Mouse (Mus musculus) heart, postnatal 10 days (tissue): ENCODE measurements at regions not wholly inside any gene's neighbourhood (a gene's known extent, or its start where the extent isn't known, plus 50 kb on each side); places are given as distances from the start of the nearest gene placed in this dataset.

Experiments
- DNase-seq, 2 experiments: peaks; one replicate each; pipeline ENCODE4 v3.0.0; 2021
- intact Hi-C: fragments of 180-260 bp; cut with DNase I; formaldehyde crosslinking; loops from one replicate; pipeline ENCODE4 v1.15.1; 2025

- intact Hi-C loops = no loop called here
Measured at GRCm38 (mm10) chr19:44626261-44626660, 63.6 kb downstream of the Hif1an start.

GRCm38 (mm10) chr19:44629705-44630104 lies 67.1 kb downstream of the Hif1an start:
- no peak for DNase-seq
- intact Hi-C loops = no loop called here

More at GRCm38 (mm10) chr19:44626261-44626660, 63.6 kb downstream of the Hif1an start:
- no peak for DNase-seq

GRCm38 (mm10) chr19:44631356-44632007 lies 68.8 kb downstream of the Hif1an start:
- intact Hi-C loops = no loop called here
- no peak for DNase-seq

- no peak for DNase-seq
- intact Hi-C loops = no loop called here
Measured at GRCm38 (mm10) chr19:44637145-44637719, 74.6 kb downstream of the Hif1an start.

- no peak for DNase-seq
- intact Hi-C loops = no loop called here
Measured at GRCm38 (mm10) chr19:44640021-44640420, 77.4 kb downstream of the Hif1an start.

- intact Hi-C loops = no loop called here
- no peak for DNase-seq
Measured at GRCm38 (mm10) chr19:44640551-44640950, 77.9 kb downstream of the Hif1an start.

- DNase-seq = no peak
- intact Hi-C loops = no loop called here
Measured at GRCm38 (mm10) chr19:44642294-44642693, 79.6 kb downstream of the Hif1an start.

GRCm38 (mm10) chr19:44644376-44644775 lies 81.7 kb downstream of the Hif1an start:
- intact Hi-C loops = no loop called here
- no peak for DNase-seq

- no peak for DNase-seq
- intact Hi-C loops = no loop called here
Measured at GRCm38 (mm10) chr19:44644929-44645328, 82.3 kb downstream of the Hif1an start.

- DNase-seq = no peak
- intact Hi-C loops = no loop called here
Measured at GRCm38 (mm10) chr19:44646548-44646947, 83.9 kb downstream of the Hif1an start.

- DNase-seq = no peak
- intact Hi-C loops = no loop called here
Measured at GRCm38 (mm10) chr19:44649206-44649605, 86.6 kb downstream of the Hif1an start.

GRCm38 (mm10) chr19:44650841-44651240 lies 88.2 kb downstream of the Hif1an start:
- intact Hi-C loops = no loop called here
- no peak for DNase-seq

- peak; percentile 17 to 20 for DNase-seq
- intact Hi-C loops = no loop called here
Measured at GRCm38 (mm10) chr19:44651605-44652004, 89.0 kb downstream of the Hif1an start.

- peak; percentile 62 to 75 for DNase-seq
- intact Hi-C loops = loop anchor here (2.0 kb wide), 2 partner anchors 99 to 239 kb away; no protein-coding TSS in a partner anchor
Measured at GRCm38 (mm10) chr19:44655719-44656118, 93.1 kb downstream of the Hif1an start.

GRCm38 (mm10) chr19:44659316-44659715 lies 96.5 kb upstream of the Pax2 start:
- no peak for DNase-seq
- intact Hi-C loops = no loop called here

- intact Hi-C loops = no loop called here
- DNase-seq = no peak
Measured at GRCm38 (mm10) chr19:44669535-44669958, 86.3 kb upstream of the Pax2 start.

GRCm38 (mm10) chr19:44674621-44675245 lies 81.1 kb upstream of the Pax2 start:
- intact Hi-C loops = no loop called here

GRCm38 (mm10) chr19:44676555-44677120 lies 79.2 kb upstream of the Pax2 start:
- no peak for DNase-seq
- intact Hi-C loops = no loop called here

More at GRCm38 (mm10) chr19:44674621-44675245, 81.1 kb upstream of the Pax2 start:
- DNase-seq = no peak

GRCm38 (mm10) chr19:44677295-44677694 lies 78.5 kb upstream of the Pax2 start:
- DNase-seq = no peak
- intact Hi-C loops = no loop called here

- intact Hi-C loops = no loop called here
- no peak for DNase-seq
Measured at GRCm38 (mm10) chr19:44678686-44679085, 77.2 kb upstream of the Pax2 start.

- DNase-seq = no peak
- intact Hi-C loops = no loop called here
Measured at GRCm38 (mm10) chr19:44681675-44682074, 74.2 kb upstream of the Pax2 start.

GRCm38 (mm10) chr19:44683191-44683590 lies 72.7 kb upstream of the Pax2 start:
- intact Hi-C loops = no loop called here
- DNase-seq = no peak
